Mouse (Mus musculus): ENCODE data around the gene Olfr521. TPM values are rescaled to one million over a fixed set of nuclear protein-coding genes. Genes with fewer than 3 reads are reported as not detected.

The Olfr521 gene
- polyA plus RNA-seq, 1 experiment = not detected

DNA sequence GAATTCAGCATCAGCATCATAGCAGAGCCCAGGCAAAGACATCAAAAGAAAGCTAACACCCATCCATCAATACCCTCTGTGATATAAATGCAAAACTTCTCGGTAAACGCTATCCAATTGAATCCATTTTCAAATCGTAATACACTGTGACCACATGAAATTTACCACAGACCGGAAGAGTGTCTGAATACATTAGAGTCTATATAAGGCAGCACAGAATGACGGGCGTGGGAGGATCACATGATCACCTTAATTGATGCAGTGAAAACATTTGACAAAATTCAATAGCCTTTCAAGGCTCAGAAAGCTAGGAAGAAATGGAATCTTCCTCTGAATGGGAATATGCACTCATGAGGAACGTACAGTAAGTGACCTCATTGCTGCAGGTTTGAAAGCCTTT lies 20.1 kb downstream of the Olfr521 start:
- H3K27ac ChIP-seq (ENCODE audit: insufficient read depth, low read depth, low read length) = no peak overlapping the region
- H3K36me3 ChIP-seq (ENCODE audit: control insufficient read depth, insufficient read depth, low read length) = no peaks in the 10 kb centered on the region
- DNase-seq = no peak
- H3K27me3 ChIP-seq (replicated peaks; ENCODE audit: control insufficient read depth, insufficient read depth, low read length) = no peaks in the 10 kb centered on the region
- TF ChIP-seq POLR2A (IDR thresholded peaks at IDR 0.05; ENCODE audit: low read depth, low read length) (no peak), CTCF (conservative IDR thresholded peaks at IDR 0.05; ENCODE audit: insufficient read depth, insufficient read length, low read depth, low read length) (no peak)
- no peaks in the 10 kb centered on the region for H3K4me1 ChIP-seq (ENCODE audit: control insufficient read depth, insufficient read depth, low read length)
- H3K4me3 ChIP-seq (ENCODE audit: insufficient read depth, low read depth, low read length) = no peak overlapping the region
- 82% methylated on average over 7 of the region's 7 CpGs for WGBS

DNA sequence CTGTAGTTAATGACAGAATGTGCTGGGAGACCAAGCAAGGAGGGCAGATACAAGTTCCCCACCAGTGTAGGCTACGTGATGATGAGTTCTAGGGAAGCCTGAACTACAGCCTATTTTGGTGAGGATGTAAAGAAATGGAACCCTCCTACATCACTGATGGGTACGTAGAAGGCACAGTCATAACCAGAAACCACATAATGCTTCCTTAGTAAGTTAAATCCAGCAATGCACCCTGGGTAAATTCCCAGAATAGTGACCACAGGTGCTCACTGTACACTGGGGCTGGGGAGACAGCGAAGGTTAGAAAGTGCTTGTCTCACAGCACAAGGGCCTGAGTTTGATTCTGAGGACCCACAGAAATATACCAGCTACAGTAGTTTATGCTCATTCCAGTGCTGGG lies 22.2 kb downstream of the Olfr521 start:
- H3K36me3 ChIP-seq (ENCODE audit: control insufficient read depth, insufficient read depth, low read length) = no peaks in the 10 kb centered on the region
- TF ChIP-seq POLR2A (IDR thresholded peaks at IDR 0.05; ENCODE audit: low read depth, low read length) (no peak), CTCF (conservative IDR thresholded peaks at IDR 0.05; ENCODE audit: insufficient read depth, insufficient read length, low read depth, low read length) (no peak)
- no peak for DNase-seq
- H3K27me3 ChIP-seq (replicated peaks; ENCODE audit: control insufficient read depth, insufficient read depth, low read length) = no peaks in the 10 kb centered on the region
- H3K27ac ChIP-seq (ENCODE audit: insufficient read depth, low read depth, low read length) = no peak overlapping the region
- WGBS = 89% methylated on average over 3 of the region's 3 CpGs
- H3K4me3 ChIP-seq (ENCODE audit: insufficient read depth, low read depth, low read length) = no peak overlapping the region
- H3K4me1 ChIP-seq (ENCODE audit: control insufficient read depth, insufficient read depth, low read length) = no peaks in the 10 kb centered on the region

DNA sequence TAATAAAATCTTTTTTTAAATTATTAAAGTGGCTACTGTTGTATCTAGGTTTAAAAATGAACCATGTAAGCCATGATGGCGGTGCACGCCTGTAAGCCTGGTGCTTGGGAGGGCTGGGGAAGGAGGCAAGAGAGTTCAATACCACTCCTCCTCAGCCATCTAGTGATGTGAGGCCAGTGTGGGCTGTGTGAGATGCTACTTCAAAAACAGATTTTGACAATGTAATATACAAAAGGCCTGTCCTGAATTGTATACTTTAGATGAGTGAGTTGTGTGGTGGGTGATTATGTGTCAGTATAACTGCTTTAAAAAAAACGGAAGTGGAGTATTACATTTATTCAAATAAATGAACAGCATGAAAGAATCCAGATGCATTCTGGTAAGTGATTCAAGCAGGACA lies 23.5 kb downstream of the Olfr521 start:
- TF ChIP-seq POLR2A (IDR thresholded peaks at IDR 0.05; ENCODE audit: low read depth, low read length) (no peak), CTCF (conservative IDR thresholded peaks at IDR 0.05; ENCODE audit: insufficient read depth, insufficient read length, low read depth, low read length) (no peak)
- H3K4me3 ChIP-seq (ENCODE audit: insufficient read depth, low read depth, low read length) = no peak overlapping the region
- no peaks in the 10 kb centered on the region for H3K36me3 ChIP-seq (ENCODE audit: control insufficient read depth, insufficient read depth, low read length)
- no peak overlapping the region for H3K27ac ChIP-seq (ENCODE audit: insufficient read depth, low read depth, low read length)
- no peaks in the 10 kb centered on the region for H3K4me1 ChIP-seq (ENCODE audit: control insufficient read depth, insufficient read depth, low read length)
- H3K27me3 ChIP-seq (replicated peaks; ENCODE audit: control insufficient read depth, insufficient read depth, low read length) = no peaks in the 10 kb centered on the region
- WGBS = 92% methylated on average over 3 of the region's 3 CpGs
- DNase-seq = no peak

DNA sequence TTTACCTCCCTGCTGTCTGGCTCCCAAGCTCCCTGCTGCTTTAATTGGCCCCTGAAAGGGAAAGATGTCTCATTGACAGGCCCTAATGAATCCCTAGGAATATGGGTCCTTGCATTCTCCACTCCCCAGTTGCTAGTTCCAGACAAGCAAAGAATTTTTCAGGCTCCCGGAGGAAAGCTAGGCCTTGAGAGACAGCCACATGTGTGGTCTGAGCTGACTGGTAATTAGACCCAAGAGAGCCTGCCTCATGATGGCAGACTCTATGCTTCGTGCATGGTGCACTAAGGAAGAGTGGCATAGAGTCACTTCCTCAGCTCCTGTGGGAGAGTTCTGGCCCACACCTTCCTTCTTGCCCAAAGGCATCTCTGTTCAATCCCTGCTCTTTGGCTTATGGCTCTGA lies 24.6 kb downstream of the Olfr521 start:
- Histone ChIP-seq H3K36me3 (ENCODE audit: control insufficient read depth, insufficient read depth, low read length) (no peaks in the 10 kb centered on the region), H3K27ac (ENCODE audit: insufficient read depth, low read depth, low read length) (no peak overlapping the region), H3K4me1 (ENCODE audit: control insufficient read depth, insufficient read depth, low read length) (no peaks in the 10 kb centered on the region), H3K27me3 (replicated peaks; ENCODE audit: control insufficient read depth, insufficient read depth, low read length) (no peaks in the 10 kb centered on the region), H3K4me3 (ENCODE audit: insufficient read depth, low read depth, low read length) (no peak overlapping the region)
- 50% methylated on average over 2 of the region's 2 CpGs for WGBS
- no peak for TF ChIP-seq POLR2A (IDR thresholded peaks at IDR 0.05; ENCODE audit: low read depth, low read length)
- TF ChIP-seq CTCF (conservative IDR thresholded peaks at IDR 0.05; ENCODE audit: insufficient read depth, insufficient read length, low read depth, low read length) = no peak
- no peak for DNase-seq

DNA sequence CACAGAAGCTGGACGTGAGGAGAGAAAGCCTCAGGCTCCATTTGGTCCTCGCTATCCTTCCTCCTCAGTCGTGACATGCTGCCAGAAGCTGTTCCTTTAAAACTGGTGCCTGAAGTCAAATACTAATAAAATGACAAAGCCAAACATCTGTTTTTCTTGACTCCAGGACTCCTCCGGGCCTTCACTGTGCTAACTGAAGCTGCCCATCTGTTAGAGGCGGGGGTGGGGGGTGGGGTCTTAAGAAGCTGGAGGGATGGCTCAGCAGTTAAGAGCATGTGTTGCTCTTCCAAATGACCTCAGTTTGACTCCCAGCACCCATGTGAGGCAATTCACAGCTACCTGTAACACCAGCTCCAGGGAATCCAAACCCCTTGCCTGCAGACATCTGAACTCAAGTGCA lies 25.3 kb downstream of the Olfr521 start:
- H3K36me3 ChIP-seq (ENCODE audit: control insufficient read depth, insufficient read depth, low read length) = no peaks in the 10 kb centered on the region
- H3K27ac ChIP-seq (ENCODE audit: insufficient read depth, low read depth, low read length) = no peak overlapping the region
- H3K4me3 ChIP-seq (ENCODE audit: insufficient read depth, low read depth, low read length) = no peak overlapping the region
- H3K27me3 ChIP-seq (replicated peaks; ENCODE audit: control insufficient read depth, insufficient read depth, low read length) = no peaks in the 10 kb centered on the region
- no peaks in the 10 kb centered on the region for H3K4me1 ChIP-seq (ENCODE audit: control insufficient read depth, insufficient read depth, low read length)
- TF ChIP-seq POLR2A (IDR thresholded peaks at IDR 0.05; ENCODE audit: low read depth, low read length) (no peak), CTCF (conservative IDR thresholded peaks at IDR 0.05; ENCODE audit: insufficient read depth, insufficient read length, low read depth, low read length) (no peak)
- no peak for DNase-seq
- WGBS = 61% methylated on average over 5 of the region's 5 CpGs

DNA sequence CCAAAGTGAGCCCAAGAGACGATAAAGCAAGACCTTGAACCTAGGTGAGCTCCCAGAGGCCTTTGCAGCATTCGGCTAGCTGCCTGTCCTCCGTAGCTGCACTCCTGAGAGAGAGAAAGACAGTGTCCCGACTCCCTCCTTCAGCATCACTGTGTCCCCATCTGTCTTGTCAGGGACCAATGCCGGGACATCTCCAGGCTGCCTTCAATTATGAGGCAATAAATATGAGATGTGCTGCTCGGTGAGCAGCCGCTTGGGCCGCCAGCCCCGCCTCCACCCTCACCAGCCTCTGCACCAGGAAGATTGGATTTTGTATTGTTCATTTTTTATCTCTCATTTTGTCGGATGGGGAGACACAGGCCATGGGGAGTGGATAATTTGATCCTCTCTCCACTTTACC lies 27.5 kb downstream of the Olfr521 start:
- no peaks in the 10 kb centered on the region for H3K4me1 ChIP-seq (ENCODE audit: control insufficient read depth, insufficient read depth, low read length)
- WGBS = 70% methylated on average over 10 of the region's 10 CpGs
- TF ChIP-seq POLR2A (IDR thresholded peaks at IDR 0.05; ENCODE audit: low read depth, low read length) = no peak
- no peak for TF ChIP-seq CTCF (conservative IDR thresholded peaks at IDR 0.05; ENCODE audit: insufficient read depth, insufficient read length, low read depth, low read length)

DNA sequence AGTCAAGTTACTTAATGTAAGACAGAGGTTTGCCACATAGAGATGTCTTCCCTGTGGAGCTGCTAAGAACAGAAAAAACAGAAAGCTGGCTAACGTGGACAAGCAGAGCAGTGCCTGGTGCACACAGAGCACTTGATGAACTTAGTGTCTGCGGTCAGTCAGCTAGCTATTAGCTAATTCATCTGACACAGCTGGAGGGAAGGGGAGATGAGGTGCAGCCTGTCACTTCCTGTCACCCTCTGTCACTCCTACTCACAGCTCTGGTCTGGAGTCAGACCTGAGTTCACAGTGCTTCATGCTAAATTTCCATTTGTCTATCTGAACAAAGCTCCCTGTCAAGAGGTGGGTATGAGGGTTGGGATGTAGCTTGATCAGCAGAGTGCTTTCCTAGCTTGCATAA lies 30.8 kb downstream of the Olfr521 start:
- Histone ChIP-seq H3K27me3 (replicated peaks; ENCODE audit: control insufficient read depth, insufficient read depth, low read length) (no peaks in the 10 kb centered on the region), H3K27ac (ENCODE audit: insufficient read depth, low read depth, low read length) (no peak overlapping the region), H3K36me3 (ENCODE audit: control insufficient read depth, insufficient read depth, low read length) (no peaks in the 10 kb centered on the region), H3K4me1 (ENCODE audit: control insufficient read depth, insufficient read depth, low read length) (no peaks in the 10 kb centered on the region), H3K4me3 (ENCODE audit: insufficient read depth, low read depth, low read length) (no peak overlapping the region)
- TF ChIP-seq CTCF (conservative IDR thresholded peaks at IDR 0.05; ENCODE audit: insufficient read depth, insufficient read length, low read depth, low read length) (no peak), POLR2A (IDR thresholded peaks at IDR 0.05; ENCODE audit: low read depth, low read length) (no peak)
- WGBS = 42% methylated on average over 2 of the region's 2 CpGs
- DNase-seq = no peak

More for the DNA sequence above, 27.5 kb downstream of the Olfr521 start:
- Histone ChIP-seq H3K36me3 (ENCODE audit: control insufficient read depth, insufficient read depth, low read length) (no peaks in the 10 kb centered on the region), H3K27ac (ENCODE audit: insufficient read depth, low read depth, low read length) (no peak overlapping the region), H3K27me3 (replicated peaks; ENCODE audit: control insufficient read depth, insufficient read depth, low read length) (no peaks in the 10 kb centered on the region), H3K4me3 (ENCODE audit: insufficient read depth, low read depth, low read length) (no peak overlapping the region)
- DNase-seq = no peak
